8 mouse cellular contexts compared by ENCODE assay signal in the genomic region with DNA sequence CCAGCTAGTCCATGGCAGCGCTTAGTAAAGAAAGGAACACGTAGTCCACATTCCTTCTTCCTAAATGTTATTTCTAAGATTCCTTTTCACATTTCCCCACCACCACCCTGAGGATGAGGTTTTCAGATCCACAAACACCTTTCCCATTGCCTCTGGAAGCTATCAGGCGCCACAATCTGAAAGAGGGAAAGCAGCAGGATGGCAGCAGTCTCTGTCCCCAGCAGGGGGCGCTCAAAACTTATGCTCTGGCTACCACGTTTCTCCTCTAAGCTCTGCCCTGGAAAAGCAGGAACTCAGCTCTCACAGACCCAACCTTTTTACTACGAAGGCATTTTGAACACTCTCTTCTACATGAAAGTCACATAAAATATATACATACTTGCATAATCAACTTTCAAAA. TPM values are rescaled to one million over a fixed set of nuclear protein-coding genes. Genes with fewer than 3 reads are reported as not detected.
DNase-seq lines count a peak whose midpoint lies in the region; ATAC-seq and TF ChIP-seq lines count a peak whose summit lies in the region.

No protein-coding gene starts in this region.

- TF ChIP-seq CTCF in kidney, postnatal 0 days (IDR thresholded peaks at IDR 0.05; ENCODE audit: low read depth) = peak; percentile 88

- peak; percentile 25 for DNase-seq in 3134 (ENCODE audit: extremely low read depth, insufficient read length, low spot score)
- peak; percentile 84 for DNase-seq in adrenal gland, postnatal 25 days
- peak; percentile 87 for DNase-seq in embryonic facial prominence, embryonic 14.5 days (ENCODE audit: low spot score)
- DNase-seq in kidney, postnatal 0 days (ENCODE audit: low spot score) = peak; percentile 90
- DNase-seq in naive thymus-derived CD4-positive, alpha-beta T cell, adult 2 months (ENCODE audit: low read depth) = peak; percentile 84
- peak; percentile 79 for DNase-seq in splenic B cell, adult 2 months (ENCODE audit: low read depth, low spot score)

- 0 out of 2 replicates have a peak overlapping the region, but pooled peaks have one; percentile 11 for H3K4me3 ChIP-seq in embryonic facial prominence, embryonic 14.5 days (ENCODE audit: low read depth, low read length)
- H3K4me3 ChIP-seq in heart, embryonic 13.5 days = peak overlapping the region; percentile 32
- H3K4me3 ChIP-seq in kidney, postnatal 0 days (replicated peaks; ENCODE audit: low read depth, low read length) = peak overlapping the region; percentile 7; the same call in 1 of the 2 replicates
- no peak overlapping the region for H3K4me3 ChIP-seq in liver, embryonic 12.5 days

- no peaks in the 10 kb centered on the region for H3K27me3 ChIP-seq in embryonic facial prominence, embryonic 14.5 days (replicated peaks; ENCODE audit: control insufficient read depth, insufficient read depth, low read length)
- no peaks in the 10 kb centered on the region for H3K27me3 ChIP-seq in heart, embryonic 13.5 days (replicated peaks)
- H3K27me3 ChIP-seq in kidney, postnatal 0 days (ENCODE audit: insufficient read depth, low read length) = no peaks in the 10 kb centered on the region
- no peaks in the 10 kb centered on the region for H3K27me3 ChIP-seq in liver, embryonic 12.5 days (replicated peaks)
- H3K27me3 ChIP-seq in splenic B cell, adult 2 months (ENCODE audit: control insufficient read depth, insufficient read depth, low read length, poor library complexity, severe bottlenecking) = no peaks in the 10 kb centered on the region

- ATAC-seq in embryonic facial prominence, embryonic 14.5 days (ENCODE audit: low read depth) = peak; percentile 62
- no peak for ATAC-seq in heart, embryonic 13.5 days (ENCODE audit: extremely low read depth, insufficient number of reproducible peaks, low FRiP score, low TSS enrichment)
- no peak for ATAC-seq in kidney, postnatal 0 days (replicated peaks; ENCODE audit: low FRiP score, low read depth)
- ATAC-seq in liver, embryonic 12.5 days = no peak

- peaks cover 13% of the 10 kb centered on the region for H3K4me1 ChIP-seq in embryonic facial prominence, embryonic 14.5 days (ENCODE audit: control insufficient read depth, insufficient read depth, low read length)
- H3K4me1 ChIP-seq in heart, embryonic 13.5 days = peaks cover 22% of the 10 kb centered on the region
- no peaks in the 10 kb centered on the region for H3K4me1 ChIP-seq in kidney, postnatal 0 days (replicated peaks; ENCODE audit: insufficient read depth, low read length)
- no peaks in the 10 kb centered on the region for H3K4me1 ChIP-seq in liver, embryonic 12.5 days

- H3K9ac ChIP-seq in embryonic facial prominence, embryonic 14.5 days (ENCODE audit: low read depth, low read length) = no peak overlapping the region; the same call in 1 of the 2 replicates
- H3K9ac ChIP-seq in heart, embryonic 13.5 days = peak overlapping the region; percentile 67
- H3K9ac ChIP-seq in kidney, postnatal 0 days (ENCODE audit: low read depth, low read length) = no peak overlapping the region
- H3K9ac ChIP-seq in liver, embryonic 12.5 days = no peak overlapping the region

- H3K27ac ChIP-seq in embryonic facial prominence, embryonic 14.5 days (replicated peaks; ENCODE audit: low read depth, low read length) = no peak overlapping the region
- H3K27ac ChIP-seq in heart, embryonic 13.5 days (replicated peaks) = no peak overlapping the region
- H3K27ac ChIP-seq in kidney, postnatal 0 days = no peak overlapping the region
- H3K27ac ChIP-seq in liver, embryonic 12.5 days = no peak overlapping the region

- 14% methylated on average over 6 of the region's 6 CpGs for WGBS in embryonic facial prominence, embryonic 14.5 days
- WGBS in heart, embryonic 13.5 days = 13% methylated on average over 6 of the region's 6 CpGs
- 11% methylated on average over 6 of the region's 6 CpGs for WGBS in kidney, postnatal 0 days
- 13% methylated on average over 6 of the region's 6 CpGs for WGBS in liver, embryonic 12.5 days (ENCODE audit: insufficient replicate concordance)

- no peaks in the 10 kb centered on the region for H3K9me3 ChIP-seq in embryonic facial prominence, embryonic 14.5 days (ENCODE audit: control insufficient read depth, low read length)
- no peaks in the 10 kb centered on the region for H3K9me3 ChIP-seq in heart, embryonic 13.5 days
- H3K9me3 ChIP-seq in kidney, postnatal 0 days (replicated peaks; ENCODE audit: low read length) = no peaks in the 10 kb centered on the region
- H3K9me3 ChIP-seq in liver, embryonic 12.5 days (replicated peaks) = no peaks in the 10 kb centered on the region

- no peaks in the 10 kb centered on the region for H3K36me3 ChIP-seq in embryonic facial prominence, embryonic 14.5 days (ENCODE audit: control insufficient read depth, insufficient read depth, low read length)
- H3K36me3 ChIP-seq in heart, embryonic 13.5 days = no peaks in the 10 kb centered on the region
- H3K36me3 ChIP-seq in kidney, postnatal 0 days (ENCODE audit: insufficient read depth, low read length) = no peaks in the 10 kb centered on the region
- no peaks in the 10 kb centered on the region for H3K36me3 ChIP-seq in liver, embryonic 12.5 days
- H3K36me3 ChIP-seq in splenic B cell, adult 2 months (ENCODE audit: control insufficient read depth, insufficient read depth, low read length, poor library complexity, severe bottlenecking) = no peaks in the 10 kb centered on the region

- peak overlapping the region; percentile 46 for H3K4me2 ChIP-seq in embryonic facial prominence, embryonic 14.5 days (ENCODE audit: low read depth, low read length)
- H3K4me2 ChIP-seq in heart, embryonic 13.5 days = peak overlapping the region; percentile 69
- peak overlapping the region; percentile 48 for H3K4me2 ChIP-seq in kidney, postnatal 0 days (ENCODE audit: low read length)
- peak overlapping the region; percentile 51 for H3K4me2 ChIP-seq in liver, embryonic 12.5 days

RNA-seq across cellular contexts. Expression of a gene that starts 32.2 kb away (rescaled TPM):
- total RNA-seq in adrenal gland, postnatal 25 days (2021) = 12.6 and 14.9 TPM in 2 replicates
- 25.3 and 26.2 TPM in 2 replicates for polyA plus RNA-seq in embryonic facial prominence, embryonic 14.5 days (2014; fragmentation: Nextera tagmentation; extraction: Ambion mirVana)
- 18.4 and 18.6 TPM in 2 replicates for polyA plus RNA-seq in heart, embryonic 13.5 days (2015; fragmentation: Nextera tagmentation; extraction: Ambion mirVana)
- polyA plus RNA-seq in kidney, postnatal 0 days (2015; fragmentation: Nextera tagmentation; extraction: Ambion mirVana) = 33.2 and 38.5 TPM in 2 replicates
- polyA plus RNA-seq in liver, embryonic 12.5 days (2016; fragmentation: Nextera tagmentation; extraction: Ambion mirVana) = 5.3 and 7.2 TPM in 2 replicates

Comparison
In these comparisons a context has a peak if more than half of its experiments do, and no peak if none do; other contexts are left out.
1. DNase-seq: peak in every context shown above with its lines; median percentile 90 in kidney, postnatal 0 days; 87 in embryonic facial prominence, embryonic 14.5 days; 84 in adrenal gland, postnatal 25 days; 84 in naive thymus-derived CD4-positive, alpha-beta T cell, adult 2 months; 79 in splenic B cell, adult 2 months; 25 in 3134.